Mouse (Mus musculus): ENCODE results near the gene Dner. TPM values are rescaled to one million over a fixed set of nuclear protein-coding genes. Genes with fewer than 3 reads are reported as not detected.

The Dner gene
- polyA plus RNA-seq, 1 experiment from 2014 or later, result 328 TPM

- H3K9me3 ChIP-seq (ENCODE audit: control insufficient read depth, low read length), result no peaks in the 10 kb centered on the region
- ATAC-seq, result no peak
- peaks cover 30% of the 10 kb centered on the region for H3K4me1 ChIP-seq (ENCODE audit: control insufficient read depth, insufficient read depth, low read depth, low read length)
Measured at GRCm38 (mm10) chr1:84616133-84616532, 79.9 kb downstream of the Dner start.

DNA sequence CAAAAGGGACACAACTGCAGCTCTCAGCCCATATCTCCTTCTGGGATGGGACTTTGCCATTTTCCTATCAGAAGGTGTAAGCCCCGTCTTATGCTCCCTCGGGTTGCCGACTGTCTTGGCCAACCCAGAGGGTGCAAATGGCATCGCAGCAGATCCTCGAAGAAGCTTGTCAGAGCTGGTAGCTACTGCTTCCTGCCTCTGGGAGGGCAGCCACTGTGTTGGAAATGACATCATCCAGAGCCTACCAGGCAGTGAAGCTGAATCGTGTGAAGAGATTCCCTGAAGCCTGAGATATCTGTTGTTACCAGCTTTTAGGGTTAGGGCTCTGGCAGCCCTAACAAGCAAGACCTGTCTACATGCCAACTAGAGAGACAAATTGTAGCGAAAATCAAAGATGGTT lies 81.4 kb downstream of the Dner start:
- WGBS, result 80% methylated on average over 7 of the region's 7 CpGs
- ATAC-seq, result no peak

More at GRCm38 (mm10) chr1:84616133-84616532, 79.9 kb downstream of the Dner start:
- H3K4me3 ChIP-seq (ENCODE audit: low read length), result no peak overlapping the region
- no peak overlapping the region for H3K9ac ChIP-seq (ENCODE audit: low read depth, low read length)
- H3K36me3 ChIP-seq (ENCODE audit: control insufficient read depth, insufficient read depth, low read length), result no peaks in the 10 kb centered on the region
- no peaks in the 10 kb centered on the region for H3K27me3 ChIP-seq (replicated peaks; ENCODE audit: control insufficient read depth, insufficient read depth, low read length)
- H3K4me2 ChIP-seq (ENCODE audit: low read length), result no peak overlapping the region
- H3K27ac ChIP-seq (ENCODE audit: low read depth, low read length), result no peak overlapping the region

DNA sequence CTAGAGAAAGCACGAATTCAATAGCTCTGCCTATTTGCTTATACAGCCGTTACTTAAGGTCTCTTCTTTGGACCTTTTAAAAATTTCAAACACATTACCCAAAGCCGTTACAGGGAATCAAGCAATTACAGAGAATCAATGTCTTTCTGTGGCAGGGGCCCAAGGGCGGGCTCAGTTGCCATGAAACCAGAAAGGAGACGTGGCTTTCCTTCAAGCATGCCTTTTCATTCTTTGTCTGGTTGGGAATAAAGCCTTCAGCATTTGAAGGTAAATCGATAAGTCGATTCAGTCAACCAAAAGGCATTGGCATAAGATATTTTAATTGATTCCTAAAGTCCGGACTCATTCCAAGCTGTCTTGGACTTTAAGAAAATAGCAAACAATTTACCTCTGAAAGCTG lies 82.9 kb downstream of the Dner start:
- no peaks in the 10 kb centered on the region for H3K9me3 ChIP-seq (ENCODE audit: control insufficient read depth, low read length)
- H3K27me3 ChIP-seq (replicated peaks; ENCODE audit: control insufficient read depth, insufficient read depth, low read length), result no peaks in the 10 kb centered on the region
- ATAC-seq, result no peak
- H3K4me2 ChIP-seq (ENCODE audit: low read length), result no peak overlapping the region
- H3K9ac ChIP-seq (ENCODE audit: low read depth, low read length), result no peak overlapping the region
- H3K36me3 ChIP-seq (ENCODE audit: control insufficient read depth, insufficient read depth, low read length), result no peaks in the 10 kb centered on the region
- H3K27ac ChIP-seq (ENCODE audit: low read depth, low read length), result no peak overlapping the region; the same call in 1 of the 2 replicates
- H3K4me1 ChIP-seq (ENCODE audit: control insufficient read depth, insufficient read depth, low read depth, low read length), result peaks cover 21% of the 10 kb centered on the region
- 21% methylated on average over 8 of the region's 8 CpGs for WGBS
- H3K4me3 ChIP-seq (ENCODE audit: low read length), result no peak overlapping the region

More for the DNA sequence above, 81.4 kb downstream of the Dner start:
- H3K36me3 ChIP-seq (ENCODE audit: control insufficient read depth, insufficient read depth, low read length), result no peaks in the 10 kb centered on the region
- no peak overlapping the region for H3K9ac ChIP-seq (ENCODE audit: low read depth, low read length)
- no peak overlapping the region for H3K4me3 ChIP-seq (ENCODE audit: low read length)
- H3K4me2 ChIP-seq (ENCODE audit: low read length), result no peak overlapping the region
- peaks cover 27% of the 10 kb centered on the region for H3K4me1 ChIP-seq (ENCODE audit: control insufficient read depth, insufficient read depth, low read depth, low read length)
- H3K9me3 ChIP-seq (ENCODE audit: control insufficient read depth, low read length), result no peaks in the 10 kb centered on the region
- peak overlapping the region; percentile 13; the same call in 1 of the 2 replicates for H3K27ac ChIP-seq (ENCODE audit: low read depth, low read length)
- H3K27me3 ChIP-seq (replicated peaks; ENCODE audit: control insufficient read depth, insufficient read depth, low read length), result no peaks in the 10 kb centered on the region

- ATAC-seq, result no peak
- Histone ChIP-seq H3K27me3 (replicated peaks; ENCODE audit: control insufficient read depth, insufficient read depth, low read length) (no peaks in the 10 kb centered on the region), H3K4me1 (ENCODE audit: control insufficient read depth, insufficient read depth, low read depth, low read length) (peaks cover 19% of the 10 kb centered on the region), H3K4me2 (ENCODE audit: low read length) (no peak overlapping the region), H3K9ac (ENCODE audit: low read depth, low read length) (no peak overlapping the region), H3K4me3 (ENCODE audit: low read length) (no peak overlapping the region), H3K9me3 (ENCODE audit: control insufficient read depth, low read length) (no peaks in the 10 kb centered on the region), H3K27ac (ENCODE audit: low read depth, low read length) (no peak overlapping the region), H3K36me3 (ENCODE audit: control insufficient read depth, insufficient read depth, low read length) (no peaks in the 10 kb centered on the region)
- 59% methylated on average over 3 of the region's 3 CpGs for WGBS
Measured at GRCm38 (mm10) chr1:84611331-84611730, 84.7 kb downstream of the Dner start.

GRCm38 (mm10) chr1:84599025-84599424 lies 97.0 kb downstream of the Dner start:
- Histone ChIP-seq H3K9ac (ENCODE audit: low read depth, low read length) (no peak overlapping the region), H3K36me3 (ENCODE audit: control insufficient read depth, insufficient read depth, low read length) (no peaks in the 10 kb centered on the region), H3K4me1 (ENCODE audit: control insufficient read depth, insufficient read depth, low read depth, low read length) (peaks cover 8% of the 10 kb centered on the region; the same call in 1 of the 2 replicates), H3K27me3 (replicated peaks; ENCODE audit: control insufficient read depth, insufficient read depth, low read length) (no peaks in the 10 kb centered on the region), H3K4me3 (ENCODE audit: low read length) (no peak overlapping the region), H3K4me2 (ENCODE audit: low read length) (no peak overlapping the region), H3K27ac (ENCODE audit: low read depth, low read length) (0 out of 2 replicates have a peak overlapping the region, but pooled peaks have one; percentile 12), H3K9me3 (ENCODE audit: control insufficient read depth, low read length) (no peaks in the 10 kb centered on the region)
- no peak for ATAC-seq
- whole genome bisulfite sequencing, result 80% methylated on average over 5 of the region's 5 CpGs

DNA sequence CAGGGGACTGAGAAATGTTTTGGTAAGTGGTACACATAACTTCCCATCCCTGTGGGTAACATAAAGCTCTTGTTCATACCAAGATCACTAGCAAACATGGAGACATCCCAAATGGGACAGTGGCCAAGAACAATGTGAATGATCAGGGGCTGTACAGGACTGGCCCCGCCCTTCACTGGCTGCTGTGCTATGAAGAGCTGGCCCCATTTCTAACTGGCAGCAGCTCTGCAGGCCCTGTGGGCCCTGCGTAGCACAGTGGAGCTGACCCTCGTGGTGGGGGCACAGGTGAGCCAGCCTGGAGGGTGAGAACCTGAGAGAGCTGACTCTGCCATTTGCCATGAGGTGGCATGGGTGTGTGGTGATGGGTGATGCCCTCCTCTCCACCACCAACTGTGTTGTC lies 100.0 kb downstream of the Dner start:
- Histone ChIP-seq H3K27ac (ENCODE audit: low read depth, low read length) (no peak overlapping the region), H3K9ac (ENCODE audit: low read depth, low read length) (no peak overlapping the region), H3K36me3 (ENCODE audit: control insufficient read depth, insufficient read depth, low read length) (no peaks in the 10 kb centered on the region), H3K4me1 (ENCODE audit: control insufficient read depth, insufficient read depth, low read depth, low read length) (peaks cover 8% of the 10 kb centered on the region; the same call in 1 of the 2 replicates), H3K4me3 (ENCODE audit: low read length) (no peak overlapping the region), H3K4me2 (ENCODE audit: low read length) (no peak overlapping the region), H3K27me3 (replicated peaks; ENCODE audit: control insufficient read depth, insufficient read depth, low read length) (no peaks in the 10 kb centered on the region), H3K9me3 (ENCODE audit: control insufficient read depth, low read length) (no peaks in the 10 kb centered on the region)
- 57% methylated on average over 3 of the region's 3 CpGs for WGBS
- ATAC-seq, result peak; percentile 41; the same call in 1 of the 2 replicates

- Histone ChIP-seq H3K4me3 (ENCODE audit: low read length) (no peak overlapping the region), H3K27me3 (replicated peaks; ENCODE audit: control insufficient read depth, insufficient read depth, low read length) (no peaks in the 10 kb centered on the region), H3K27ac (ENCODE audit: low read depth, low read length) (peak overlapping the region; percentile 71), H3K9me3 (ENCODE audit: control insufficient read depth, low read length) (no peaks in the 10 kb centered on the region), H3K9ac (ENCODE audit: low read depth, low read length) (no peak overlapping the region), H3K4me1 (ENCODE audit: control insufficient read depth, insufficient read depth, low read depth, low read length) (peaks cover 25% of the 10 kb centered on the region), H3K4me2 (ENCODE audit: low read length) (no peak overlapping the region), H3K36me3 (ENCODE audit: control insufficient read depth, insufficient read depth, low read length) (no peaks in the 10 kb centered on the region)
- ATAC-seq, result no peak
- WGBS, result 56% methylated on average over 3 of the region's 3 CpGs
Measured at GRCm38 (mm10) chr1:84592394-84592793, 103.6 kb downstream of the Dner start.

- Histone ChIP-seq H3K9me3 (ENCODE audit: control insufficient read depth, low read length) (no peaks in the 10 kb centered on the region), H3K9ac (ENCODE audit: low read depth, low read length) (no peak overlapping the region), H3K4me2 (ENCODE audit: low read length) (no peak overlapping the region), H3K36me3 (ENCODE audit: control insufficient read depth, insufficient read depth, low read length) (no peaks in the 10 kb centered on the region), H3K4me3 (ENCODE audit: low read length) (no peak overlapping the region), H3K27me3 (replicated peaks; ENCODE audit: control insufficient read depth, insufficient read depth, low read length) (no peaks in the 10 kb centered on the region), H3K27ac (ENCODE audit: low read depth, low read length) (no peak overlapping the region), H3K4me1 (ENCODE audit: control insufficient read depth, insufficient read depth, low read depth, low read length) (peaks cover 35% of the 10 kb centered on the region)
- WGBS, result 48% methylated on average over 9 of the region's 9 CpGs
- no peak for ATAC-seq
Measured at GRCm38 (mm10) chr1:84590534-84590933, 105.5 kb downstream of the Dner start.

GRCm38 (mm10) chr1:84585434-84585833 lies 110.6 kb downstream of the Dner start:
- peak; percentile 68 for ATAC-seq
- H3K4me2 ChIP-seq (ENCODE audit: low read length), result peak overlapping the region; percentile 35
- H3K4me3 ChIP-seq (ENCODE audit: low read length), result no peak overlapping the region
- 5% methylated on average over 6 of the region's 6 CpGs for WGBS
- no peak overlapping the region for H3K9ac ChIP-seq (ENCODE audit: low read depth, low read length)
- H3K27ac ChIP-seq (ENCODE audit: low read depth, low read length), result peak overlapping the region; percentile 76
- H3K27me3 ChIP-seq (replicated peaks; ENCODE audit: control insufficient read depth, insufficient read depth, low read length), result no peaks in the 10 kb centered on the region
- no peaks in the 10 kb centered on the region for H3K9me3 ChIP-seq (ENCODE audit: control insufficient read depth, low read length)
- H3K4me1 ChIP-seq (ENCODE audit: control insufficient read depth, insufficient read depth, low read depth, low read length), result peaks cover 44% of the 10 kb centered on the region
- no peaks in the 10 kb centered on the region for H3K36me3 ChIP-seq (ENCODE audit: control insufficient read depth, insufficient read depth, low read length)

DNA sequence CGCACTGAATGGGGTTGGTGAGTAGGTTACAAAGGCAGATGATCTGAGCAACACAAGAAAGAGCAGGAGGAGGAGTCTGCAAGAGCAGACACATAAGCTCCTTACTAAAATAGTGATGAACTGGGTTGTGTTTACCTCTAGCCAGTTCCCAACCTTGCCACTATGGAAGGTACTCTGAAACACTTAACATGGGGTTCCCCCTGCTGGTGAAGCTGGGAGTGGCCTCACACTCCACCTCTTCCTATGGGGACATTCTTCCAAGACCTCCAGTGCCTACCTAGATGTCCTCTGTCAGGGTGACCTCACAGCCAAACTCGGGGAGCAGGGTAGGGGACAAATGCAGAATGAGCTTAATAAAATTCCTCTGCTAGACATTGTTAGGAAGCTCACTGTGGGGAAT lies 114.2 kb downstream of the Dner start:
- Histone ChIP-seq H3K9ac (ENCODE audit: low read depth, low read length) (no peak overlapping the region), H3K4me1 (ENCODE audit: control insufficient read depth, insufficient read depth, low read depth, low read length) (peaks cover 20% of the 10 kb centered on the region), H3K4me3 (ENCODE audit: low read length) (no peak overlapping the region), H3K9me3 (ENCODE audit: control insufficient read depth, low read length) (no peaks in the 10 kb centered on the region), H3K27me3 (replicated peaks; ENCODE audit: control insufficient read depth, insufficient read depth, low read length) (no peaks in the 10 kb centered on the region), H3K27ac (ENCODE audit: low read depth, low read length) (no peak overlapping the region), H3K4me2 (ENCODE audit: low read length) (no peak overlapping the region), H3K36me3 (ENCODE audit: control insufficient read depth, insufficient read depth, low read length) (no peaks in the 10 kb centered on the region)
- no peak for ATAC-seq
- WGBS, result 72% methylated on average over 2 of the region's 2 CpGs
